16 mouse cellular contexts compared by ENCODE assay signal in the genomic region with DNA sequence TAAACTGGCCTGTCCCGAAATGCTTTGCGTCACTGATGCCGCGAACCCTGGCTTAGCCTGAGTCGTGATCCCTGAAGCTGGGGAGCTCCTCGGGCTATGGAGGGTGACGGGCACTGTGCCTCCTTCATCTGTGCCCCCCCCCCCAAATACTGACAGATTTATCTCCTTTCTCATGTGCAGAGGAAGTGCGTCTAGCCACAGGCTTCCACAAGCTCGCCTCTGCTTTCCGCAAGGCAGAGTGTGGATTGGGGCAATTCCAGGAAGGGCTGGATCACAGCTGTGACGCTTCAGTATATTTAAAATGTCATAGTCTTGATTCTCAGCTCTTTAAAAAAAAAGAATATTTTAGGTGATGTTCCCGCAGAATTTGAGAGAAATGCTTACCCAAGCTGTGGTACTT. TPM values are rescaled to one million over a fixed set of nuclear protein-coding genes. Genes with fewer than 3 reads are reported as not detected.
DNase-seq lines count a peak whose midpoint lies in the region; ATAC-seq and TF ChIP-seq lines count a peak whose summit lies in the region.
"Had no signal": no experiment of that assay in that cellular context is flagged by ENCODE, and none has a peak within 500 bp of the region (broad histone marks: within the 10 kb centered on the region; RNA-seq: fewer than 3 reads in every experiment).

No protein-coding gene starts in this region.

- peaks cover 2% of the 10 kb centered on the region; the same call in 1 of the 2 replicates for H3K4me1 ChIP-seq in heart, adult 2 months (ENCODE audit: control insufficient read depth, insufficient read depth, low read length)
- H3K4me1 ChIP-seq in kidney, embryonic 16.5 days (ENCODE audit: insufficient read depth, low read length): peaks cover 13% of the 10 kb centered on the region; the same call in 1 of the 2 replicates
- no peaks in the 10 kb centered on the region; the same call in 1 of the 2 replicates for H3K4me1 ChIP-seq in lung, adult 2 months (ENCODE audit: control insufficient read depth, insufficient read depth, low read length)
- peaks cover 35% of the 10 kb centered on the region for H3K4me1 ChIP-seq in stomach, embryonic 14.5 days (ENCODE audit: control insufficient read depth, insufficient read depth, low read length)

- peak; percentile 28; the same call in 1 of the 2 replicates for ATAC-seq in kidney, embryonic 16.5 days (ENCODE audit: low FRiP score, low TSS enrichment)
- ATAC-seq in stomach, embryonic 14.5 days (ENCODE audit: insufficient number of reproducible peaks, insufficient read depth, low FRiP score, low read depth): no peak
- ATAC-seq: liver, postnatal 0 days had no signal

- H3K9me3 ChIP-seq in kidney, embryonic 16.5 days (ENCODE audit: low read length): no peaks in the 10 kb centered on the region
- no peaks in the 10 kb centered on the region for H3K9me3 ChIP-seq in stomach, embryonic 14.5 days (ENCODE audit: control insufficient read depth, low read depth, low read length)
- H3K9me3 ChIP-seq: limb, embryonic 12.5 days had no signal

- H3K27ac ChIP-seq in heart, adult 2 months: no peak overlapping the region
- no peak overlapping the region for H3K27ac ChIP-seq in kidney, embryonic 16.5 days (ENCODE audit: low read length)
- H3K27ac ChIP-seq in stomach, embryonic 14.5 days (ENCODE audit: low read length): peak overlapping the region; percentile 12; the same call in 1 of the 2 replicates
- H3K27ac ChIP-seq: limb, embryonic 12.5 days had no signal

- H3K27me3 ChIP-seq in heart, adult 2 months (ENCODE audit: control insufficient read depth, insufficient read depth, low read length): no peaks in the 10 kb centered on the region
- no peaks in the 10 kb centered on the region for H3K27me3 ChIP-seq in kidney, embryonic 16.5 days (ENCODE audit: insufficient read depth, low read length)
- no peaks in the 10 kb centered on the region for H3K27me3 ChIP-seq in stomach, embryonic 14.5 days (ENCODE audit: control insufficient read depth, insufficient read depth, low read length)
- H3K27me3 ChIP-seq: limb, embryonic 12.5 days had no signal

- intact Hi-C loops in heart, adult 2 months (cut with DNase I): no loop called here
- intact Hi-C loops in gastrocnemius, postnatal 14 days (cut with DNase I; ENCODE audit: low total_unique reads): no loop called here

- no peak overlapping the region for H3K4me3 ChIP-seq in heart, adult 2 months
- H3K4me3 ChIP-seq in kidney, embryonic 16.5 days (ENCODE audit: low read length): no peak overlapping the region
- H3K4me3 ChIP-seq in lung, adult 2 months (replicated peaks; ENCODE audit: extremely low read depth, low read depth, low read length): no peak overlapping the region
- no peak overlapping the region for H3K4me3 ChIP-seq in stomach, embryonic 14.5 days (ENCODE audit: low read depth, low read length)
- H3K4me3 ChIP-seq: layer of hippocampus, adult 2 months; limb, embryonic 12.5 days had no signal

- DNase-seq in heart, adult 11 months: peak; percentile 92
- no peak for DNase-seq in heart, adult 2 months
- no peak for DNase-seq in kidney, adult 11 months
- peak; percentile 53 for DNase-seq in lung, postnatal 10 days
- DNase-seq in lung, adult 2 months: no peak
- DNase-seq in gastrocnemius, postnatal 14 days: no peak
- DNase-seq: adrenal gland, postnatal 36 days; cerebellum, adult 11-12 months; liver, postnatal 0 days had no signal

- TF ChIP-seq EP300 in heart, adult 2 months (IDR thresholded peaks at IDR 0.05; ENCODE audit: insufficient read depth, low read depth, low read length): no peak

- no peaks in the 10 kb centered on the region for H3K36me3 ChIP-seq in heart, adult 2 months (ENCODE audit: control insufficient read depth, insufficient read depth, low read length)
- no peaks in the 10 kb centered on the region for H3K36me3 ChIP-seq in kidney, embryonic 16.5 days (ENCODE audit: insufficient read depth, low read length)
- no peaks in the 10 kb centered on the region for H3K36me3 ChIP-seq in stomach, embryonic 14.5 days (ENCODE audit: control insufficient read depth, insufficient read depth, low read length)
- H3K36me3 ChIP-seq: limb, embryonic 12.5 days had no signal

- H3K79me2 ChIP-seq in heart, adult 2 months (replicated peaks; ENCODE audit: control insufficient read depth, insufficient read depth, low read length): no peaks in the 10 kb centered on the region

- no peak for TF ChIP-seq CTCF in heart, adult 2 months (IDR thresholded peaks at IDR 0.05)
- TF ChIP-seq CTCF in lung, adult 2 months (IDR thresholded peaks at IDR 0.05; ENCODE audit: insufficient read depth, low read length): no peak

- WGBS in heart, adult 2 months: 49% methylated on average over 12 of the region's 12 CpGs
- WGBS in kidney, embryonic 16.5 days: 30% methylated on average over 12 of the region's 12 CpGs
- 40% methylated on average over 12 of the region's 12 CpGs for WGBS in lung, adult 2 months
- WGBS in stomach, embryonic 14.5 days: 37% methylated on average over 12 of the region's 12 CpGs

- no peak overlapping the region for H3K9ac ChIP-seq in heart, adult 2 months (ENCODE audit: low read depth, low read length)
- H3K9ac ChIP-seq in kidney, embryonic 16.5 days (replicated peaks; ENCODE audit: low read length): no peak overlapping the region
- H3K9ac ChIP-seq in stomach, embryonic 14.5 days (replicated peaks; ENCODE audit: low read depth, low read length): no peak overlapping the region
- H3K9ac ChIP-seq: hindbrain, embryonic 14.5 days; limb, embryonic 12.5 days; liver, postnatal 0 days had no signal

- no peak for TF ChIP-seq POLR2A in heart, adult 2 months (IDR thresholded peaks at IDR 0.05; ENCODE audit: insufficient read depth, low read depth, low read length)
- no peak for TF ChIP-seq POLR2A in lung, adult 2 months (IDR thresholded peaks at IDR 0.05; ENCODE audit: borderline replicate concordance, extremely low read depth, low read depth, low read length)

- H3K4me2 ChIP-seq in kidney, embryonic 16.5 days (replicated peaks; ENCODE audit: low read depth, low read length): peak overlapping the region; percentile 35
- no peak overlapping the region for H3K4me2 ChIP-seq in stomach, embryonic 14.5 days (replicated peaks; ENCODE audit: low read depth, low read length)
- H3K4me2 ChIP-seq: hindbrain, embryonic 14.5 days; limb, embryonic 12.5 days had no signal

RNA-seq across cellular contexts. Expression of a gene that starts 21.1 kb away (rescaled TPM):
- total RNA-seq in heart, adult 2 months (2021): 10 to 100 TPM; 19.4 to 21.2 TPM
- polyA plus RNA-seq in heart, adult 2 months (2012; rRNA removed): 28.4 and 33.0 TPM in 2 replicates
- 58.5 and 62.4 TPM in 2 replicates for polyA plus RNA-seq in kidney, embryonic 16.5 days (2015; fragmentation: Nextera tagmentation; extraction: Ambion mirVana)
- 95.0 and 116 TPM in 2 replicates for polyA plus RNA-seq in lung, adult 2 months (2012; rRNA removed)
- polyA plus RNA-seq in stomach, embryonic 14.5 days (2014; fragmentation: Nextera tagmentation; extraction: Ambion mirVana): 58.8 and 65.0 TPM in 2 replicates
- total RNA-seq in gastrocnemius, postnatal 14 days (2021): 10 to 100 TPM; 13.8 to 17.6 TPM

RNA-seq across cellular contexts. Expression of a gene that starts 49.6 kb away (rescaled TPM):
- total RNA-seq in heart, adult 2 months (2021): not detected
- polyA plus RNA-seq in heart, adult 2 months (2012; rRNA removed): not detected in 2 replicates
- not detected in 2 replicates for polyA plus RNA-seq in kidney, embryonic 16.5 days (2015; fragmentation: Nextera tagmentation; extraction: Ambion mirVana)
- polyA plus RNA-seq in lung, adult 2 months (2012; rRNA removed): 4.7 TPM in 1 of 2 replicates, not detected in the other
- not detected in 2 replicates for polyA plus RNA-seq in stomach, embryonic 14.5 days (2014; fragmentation: Nextera tagmentation; extraction: Ambion mirVana)
- total RNA-seq in gastrocnemius, postnatal 14 days (2021): not detected
- total RNA-seq: adrenal gland, postnatal 36 days; layer of hippocampus, adult 2 months; monocyte, adult 5-6 weeks; neutrophil, adult 5-6 weeks had no signal
- polyA plus RNA-seq: hindbrain, embryonic 14.5 days; limb, embryonic 12.5 days; liver, postnatal 0 days had no signal

Comparison
In these comparisons a context has a peak if more than half of its experiments do, and no peak if none do; other contexts are left out.
1. DNase-seq: peak in heart, adult 11 months (single experiment) and lung, postnatal 10 days (single experiment); none in heart, adult 2 months (0 of 2), kidney, adult 11 months (single experiment), lung, adult 2 months (single experiment) and gastrocnemius, postnatal 14 days (single experiment).